Mouse (Mus musculus) gastrocnemius, adult 2 months (tissue): ENCODE data around the gene Fryl. TPM values are rescaled to one million over a fixed set of nuclear protein-coding genes. Genes with fewer than 3 reads are reported as not detected.

ENCODE experiments used
- DNase-seq: peaks from one replicate; pipeline ENCODE4 v3.0.0; 2022
- H3K27ac ChIP-seq: fragments of 200-600 bp; 2 replicates; pipeline ENCODE4 v1.8.1; 2022; ENCODE audit warnings: mild to moderate bottlenecking
- H3K4me3 ChIP-seq: fragments of 200-600 bp; 2 replicates; pipeline ENCODE4 v1.8.1; 2022; ENCODE audit warnings: mild to moderate bottlenecking, moderate library complexity
- CTCF ChIP-seq: fragments of 200-600 bp; IDR thresholded peaks from 2 replicates; pipeline ENCODE4 v1.8.1; 2022; ENCODE audit warnings: antibody characterized with exemption, mild to moderate bottlenecking, moderate library complexity
- intact Hi-C: fragments of 180-260 bp; cut with DNase I; formaldehyde crosslinking; loops from one replicate; pipeline ENCODE4 v1.15.1; 2025
- total RNA-seq, 2 experiments: library from RNA; stranded (reverse); gene quantifications; 2 replicates each; pipeline ENCODE4 v1.2.3; 2021

Gene Fryl
- total RNA-seq, 2 experiments from 2014 or later = 14.6 to 23.5 TPM

GRCm38 (mm10) chr5:73153802-73154465 is 102.5 kb downstream of the Fryl start:
- DNase-seq = no peak
- H3K27ac ChIP-seq = no peak overlapping the region
- intact Hi-C loops = no loop called here
- TF ChIP-seq CTCF = no peak
- no peak overlapping the region for H3K4me3 ChIP-seq

- H3K4me3 ChIP-seq = no peak overlapping the region
- intact Hi-C loops = no loop called here
- no peak for TF ChIP-seq CTCF
Observed at GRCm38 (mm10) chr5:73152206-73152605, 104.2 kb downstream of the Fryl start.

GRCm38 (mm10) chr5:73150877-73151445 is 105.5 kb downstream of the Fryl start:
- no peak for TF ChIP-seq CTCF
- H3K4me3 ChIP-seq = no peak overlapping the region
- intact Hi-C loops = no loop called here
- H3K27ac ChIP-seq = 0 out of 2 replicates have a peak overlapping the region, but pooled peaks have one; percentile 13
- peak; percentile 33 for DNase-seq

More at GRCm38 (mm10) chr5:73152206-73152605, 104.2 kb downstream of the Fryl start:
- DNase-seq = no peak
- H3K27ac ChIP-seq = no peak overlapping the region

- TF ChIP-seq CTCF = no peak
- no peak overlapping the region for H3K27ac ChIP-seq
- no peak overlapping the region for H3K4me3 ChIP-seq
- intact Hi-C loops = no loop called here
- no peak for DNase-seq
Observed at GRCm38 (mm10) chr5:73144987-73145386, 111.4 kb downstream of the Fryl start.

GRCm38 (mm10) chr5:73141712-73142111 is 114.7 kb downstream of the Fryl start:
- intact Hi-C loops = no loop called here
- Histone ChIP-seq H3K4me3 (no peak overlapping the region), H3K27ac (no peak overlapping the region)
- TF ChIP-seq CTCF = no peak
- DNase-seq = no peak

- DNase-seq = no peak
- intact Hi-C loops = no loop called here
- Histone ChIP-seq H3K27ac (no peak overlapping the region), H3K4me3 (no peak overlapping the region)
- TF ChIP-seq CTCF = no peak
Observed at GRCm38 (mm10) chr5:73141161-73141560, 115.3 kb downstream of the Fryl start.

- intact Hi-C loops = loop anchor here (5.0 kb wide), 1 partner anchor 120 kb away; the partner anchor contains the start of gene Fryl
- no peak for DNase-seq
- TF ChIP-seq CTCF = no peak
- Histone ChIP-seq H3K4me3 (no peak overlapping the region), H3K27ac (no peak overlapping the region)
Observed at GRCm38 (mm10) chr5:73137561-73137960, 118.9 kb downstream of the Fryl start.

- Histone ChIP-seq H3K27ac (no peak overlapping the region), H3K4me3 (no peak overlapping the region)
- intact Hi-C loops = loop anchor here (5.0 kb wide), 1 partner anchor 121 kb away; the partner anchor contains the start of gene Fryl
- no peak for DNase-seq
- no peak for TF ChIP-seq CTCF
Observed at GRCm38 (mm10) chr5:73135959-73136358, 120.5 kb downstream of the Fryl start.

GRCm38 (mm10) chr5:73135131-73135530 is 121.3 kb downstream of the Fryl start:
- no peak overlapping the region for H3K4me3 ChIP-seq
- TF ChIP-seq CTCF = no peak
- DNase-seq = no peak
- intact Hi-C loops = loop anchor here (5.0 kb wide), 1 partner anchor 122 kb away; the partner anchor contains the start of gene Fryl
- H3K27ac ChIP-seq = no peak overlapping the region

- DNase-seq = peak; percentile 23
- TF ChIP-seq CTCF = peak; percentile 89
- intact Hi-C loops = loop anchor here (1.0 to 5.0 kb wide), 2 partner anchors 138 to 248 kb away; no protein-coding TSS in a partner anchor
- Histone ChIP-seq H3K4me3 (no peak overlapping the region), H3K27ac (no peak overlapping the region)
Observed at GRCm38 (mm10) chr5:73133833-73134185, 122.6 kb downstream of the Fryl start.

- no peak for DNase-seq
- H3K27ac ChIP-seq = no peak overlapping the region
- intact Hi-C loops = loop anchor here (1.0 to 5.0 kb wide), 2 partner anchors 139 to 249 kb away; no protein-coding TSS in a partner anchor
- no peak for TF ChIP-seq CTCF
- no peak overlapping the region for H3K4me3 ChIP-seq
Observed at GRCm38 (mm10) chr5:73132998-73133832, 123.2 kb downstream of the Fryl start.

GRCm38 (mm10) chr5:73130984-73131383 is 125.4 kb downstream of the Fryl start:
- DNase-seq = peak; percentile 55
- intact Hi-C loops = loop anchor here (5.0 kb wide), 1 partner anchor 141 kb away; no protein-coding TSS in a partner anchor

More at GRCm38 (mm10) chr5:73130984-73131383, 125.4 kb downstream of the Fryl start:
- no peak for TF ChIP-seq CTCF
- Histone ChIP-seq H3K4me3 (no peak overlapping the region), H3K27ac (no peak overlapping the region)
